Mouse (Mus musculus) limb, embryonic 13.5 days (tissue): Measurements from ENCODE around the gene Itfg2. TPM values are rescaled to one million over a fixed set of nuclear protein-coding genes. Genes with fewer than 3 reads are reported as not detected.
A peak's percentile ranks its signal among the peaks of the same experiment; 100 is the strongest.

Experiments
- ATAC-seq: fragments of 200-750 bp; cut with Nextera tagmentation; 2 replicates; pipeline ENCODE4 v1.8.0; 2017; ENCODE audit warnings: low read depth, moderate number of reproducible peaks, moderate TSS enrichment; ENCODE audit not compliant: low FRiP score
- H3K27ac ChIP-seq: fragments of 300-500 bp; sonication (generic); 2 replicates; pipeline ENCODE4 v1.5.1; 2015; ENCODE audit warnings: inconsistent platforms, mild to moderate bottlenecking, moderate library complexity
- H3K27me3 ChIP-seq: fragments of 300-500 bp; sonication (generic); 2 replicates; pipeline ENCODE4 v1.6.1; 2015; ENCODE audit warnings: mild to moderate bottlenecking, inconsistent platforms
- H3K36me3 ChIP-seq: fragments of 300-500 bp; sonication (generic); 2 replicates; pipeline ENCODE4 v1.6.1; 2015; ENCODE audit warnings: inconsistent platforms, mild to moderate bottlenecking, moderate library complexity
- H3K4me1 ChIP-seq: fragments of 300-500 bp; sonication (generic); 2 replicates; pipeline ENCODE4 v1.6.1; 2015; ENCODE audit warnings: inconsistent platforms
- H3K4me2 ChIP-seq: fragments of 300-500 bp; sonication (generic); replicated peaks from 2 replicates; pipeline ENCODE4 v1.6.1; 2015; ENCODE audit warnings: inconsistent platforms, mild to moderate bottlenecking, moderate library complexity
- H3K4me3 ChIP-seq: fragments of 300-500 bp; sonication (generic); 2 replicates; pipeline ENCODE4 v1.5.1; 2015; ENCODE audit warnings: moderate library complexity, mild to moderate bottlenecking, inconsistent platforms
- H3K9ac ChIP-seq: fragments of 300-500 bp; sonication (generic); 2 replicates; pipeline ENCODE4 v1.6.1; 2015; ENCODE audit warnings: mild to moderate bottlenecking, inconsistent platforms
- H3K9me3 ChIP-seq: fragments of 300-500 bp; sonication (generic); 2 replicates; pipeline ENCODE4 v1.6.1; 2016; ENCODE audit warnings: inconsistent platforms
- WGBS: fragments of 180-500 bp; shearing (Covaris S2); methylation state at CpG from one replicate; pipeline ENCODE4 v1.1.7; 2015; 5-methylcytosine and 5-hydroxymethylcytosine counted together
- polyA plus RNA-seq: library from polyadenylated mRNA; unstranded; fragments of >200 nt; fragmentation: Nextera tagmentation; extraction: Ambion mirVana; gene quantifications from 2 replicates; pipeline ENCODE4 v1.2.1, GENCODE M21; 2015

Gene Itfg2
- polyA plus RNA-seq, 1 experiment from 2014 or later: 41.1 TPM

DNA sequence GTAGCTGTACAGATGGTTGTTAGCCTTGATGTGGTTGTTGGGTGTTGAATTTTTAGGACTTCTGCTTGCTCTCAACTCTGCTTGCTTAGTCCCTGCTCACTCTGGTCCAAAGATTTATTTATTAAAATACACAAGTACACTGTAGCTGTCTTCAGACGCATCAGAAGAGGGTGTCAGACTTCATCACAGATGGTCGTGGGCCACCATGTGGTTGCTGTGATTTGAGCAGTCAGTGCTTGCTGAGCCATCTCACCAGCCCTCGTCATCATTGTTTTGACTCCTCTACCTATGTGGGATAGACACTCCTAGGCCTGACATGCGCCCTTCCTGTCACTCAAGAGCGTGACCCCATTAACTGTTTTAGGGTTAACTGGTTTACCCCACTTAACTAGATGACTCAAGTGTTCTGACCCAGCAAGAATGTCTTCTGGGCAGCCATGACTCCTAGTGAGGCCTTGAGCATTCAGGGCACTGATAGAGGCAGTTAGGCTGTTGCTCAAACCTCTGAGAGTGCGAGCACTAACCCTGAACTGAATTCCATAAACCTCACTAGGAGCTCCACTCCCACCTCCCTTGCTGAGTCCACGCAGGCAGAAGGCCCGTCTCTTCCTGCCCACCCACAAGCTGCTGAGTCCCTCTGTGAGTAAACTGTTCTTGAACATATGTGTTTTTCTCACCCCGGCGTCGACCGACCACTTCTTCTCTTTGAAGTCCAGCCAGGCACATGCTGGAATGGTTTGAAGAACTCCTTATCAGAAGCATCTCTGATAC, 31.3 kb upstream of the Itfg2 start:
- Histone ChIP-seq H3K36me3 (no peaks in the 10 kb centered on the region), H3K9me3 (0 out of 2 replicates have a peak, but pooled peaks cover 6% of the 10 kb centered on the region), H3K27me3 (no peaks in the 10 kb centered on the region), H3K4me2 (no peak overlapping the region), H3K4me3 (no peak overlapping the region), H3K27ac (no peak overlapping the region), H3K4me1 (peaks cover 6% of the 10 kb centered on the region; the same call in 1 of the 2 replicates), H3K9ac (no peak overlapping the region)
- no peak for ATAC-seq
- WGBS: 73% methylated on average over 12 of the region's 12 CpGs

- Histone ChIP-seq H3K27me3 (no peaks in the 10 kb centered on the region), H3K9me3 (no peaks in the 10 kb centered on the region), H3K4me1 (peaks cover 1% of the 10 kb centered on the region; the same call in 1 of the 2 replicates), H3K9ac (no peak overlapping the region), H3K27ac (no peak overlapping the region), H3K4me3 (no peak overlapping the region), H3K36me3 (no peaks in the 10 kb centered on the region), H3K4me2 (no peak overlapping the region)
- no peak for ATAC-seq
- 97% methylated on average over 5 of the region's 5 CpGs for WGBS
Observed at GRCm38 (mm10) chr6:128447063-128447462, 22.3 kb upstream of the Itfg2 start.

- 0 out of 2 replicates have a peak, but pooled peaks have one; percentile 52 for ATAC-seq
- Histone ChIP-seq H3K27me3 (no peaks in the 10 kb centered on the region), H3K4me3 (no peak overlapping the region), H3K4me2 (peak overlapping the region; percentile 27), H3K4me1 (no peaks in the 10 kb centered on the region), H3K9ac (no peak overlapping the region), H3K9me3 (no peaks in the 10 kb centered on the region), H3K27ac (no peak overlapping the region), H3K36me3 (no peaks in the 10 kb centered on the region)
- 13% methylated on average over 14 of the region's 14 CpGs for WGBS
Observed at GRCm38 (mm10) chr6:128445761-128446535, 21.2 kb upstream of the Itfg2 start.

DNA sequence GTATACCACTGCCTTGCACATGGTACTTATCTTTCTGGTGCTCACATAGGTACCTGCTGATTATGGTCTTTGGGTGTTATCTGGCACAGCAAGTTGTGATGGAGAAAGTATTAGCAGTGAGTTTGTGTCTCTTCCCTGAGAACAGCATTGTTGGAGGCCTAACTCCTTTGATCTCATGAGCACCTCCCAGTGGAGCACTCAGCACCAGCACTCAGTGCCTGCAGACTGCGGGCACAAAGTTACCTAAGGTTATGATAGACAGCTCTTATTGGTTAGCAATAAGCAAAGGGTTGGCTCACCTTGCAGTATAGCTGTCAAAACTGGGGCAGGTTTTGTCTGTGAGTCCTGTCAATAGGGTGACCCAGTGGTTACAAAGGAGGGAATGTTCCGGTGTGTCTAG, 15.5 kb upstream of the Itfg2 start:
- peaks cover 14% of the 10 kb centered on the region for H3K36me3 ChIP-seq
- no peak for ATAC-seq
- no peaks in the 10 kb centered on the region for H3K9me3 ChIP-seq
- H3K27me3 ChIP-seq: no peaks in the 10 kb centered on the region
- no peak overlapping the region for H3K4me2 ChIP-seq
- peaks cover 21% of the 10 kb centered on the region for H3K4me1 ChIP-seq
- no peak overlapping the region for H3K9ac ChIP-seq
- no peak overlapping the region for H3K4me3 ChIP-seq
- WGBS: 92% methylated on average over 2 of the region's 2 CpGs
- H3K27ac ChIP-seq: no peak overlapping the region

DNA sequence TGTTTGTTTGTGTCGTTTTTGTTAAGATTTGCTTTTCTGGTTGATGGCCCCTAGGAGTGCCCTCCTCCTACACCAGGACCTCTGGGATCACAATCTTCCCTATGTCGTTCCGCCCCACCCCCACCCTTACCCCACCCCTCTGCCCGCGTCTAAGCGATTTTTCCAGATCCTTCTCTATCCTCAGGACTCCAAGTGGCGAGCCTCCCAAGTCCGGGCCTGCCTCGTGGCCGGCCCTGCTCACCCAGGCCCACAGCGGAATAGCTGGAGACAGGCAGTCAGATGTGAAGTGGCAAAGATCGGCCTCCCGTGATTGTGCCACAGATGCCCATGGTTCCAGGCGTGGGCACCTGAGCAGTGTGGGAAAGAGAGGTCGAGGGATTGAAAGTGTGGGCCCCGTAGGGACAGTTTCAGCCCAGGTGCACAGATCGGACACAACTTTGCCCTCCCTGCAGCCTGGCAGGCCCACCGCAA, 14.2 kb upstream of the Itfg2 start:
- ATAC-seq: peak; percentile 73
- H3K36me3 ChIP-seq: peaks cover 27% of the 10 kb centered on the region
- no peaks in the 10 kb centered on the region for H3K9me3 ChIP-seq

DNA sequence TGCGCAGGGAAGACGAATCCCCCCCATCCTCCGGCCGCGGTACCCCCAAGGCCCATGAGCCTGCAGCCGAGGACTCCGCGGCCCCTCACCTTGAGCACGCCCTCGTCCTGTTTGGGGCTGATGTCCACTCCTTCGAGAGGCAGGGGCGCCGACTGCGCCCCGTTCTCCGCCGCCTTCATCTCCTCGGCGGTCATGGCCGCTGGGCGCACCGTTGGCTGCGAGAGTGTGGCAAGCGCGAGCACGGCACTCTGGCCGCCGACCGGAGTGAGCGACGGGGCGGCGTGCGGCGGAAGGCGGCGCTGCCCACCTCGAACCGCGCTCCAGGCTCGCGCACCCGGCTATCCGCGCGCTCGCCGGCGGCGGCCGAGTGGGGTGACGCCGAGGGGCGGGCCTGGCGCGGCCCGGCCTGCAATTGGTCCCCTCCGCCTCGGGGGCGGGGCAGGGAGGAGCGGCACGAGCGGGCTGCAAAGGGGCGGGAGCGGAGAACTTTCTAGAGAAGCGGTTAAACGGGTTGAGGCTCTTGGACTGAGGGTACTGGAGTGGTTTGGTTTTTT, 13.7 kb upstream of the Itfg2 start, which contains the start of gene Fkbp4:
Gene Fkbp4 (minus strand): TSS at position 361 of the 554 bp plus-strand sequence.
- Histone ChIP-seq H3K27ac (peak within 1 kb of the TSS; percentile 90), H3K9ac (peak within 1 kb of the TSS; percentile 96), H3K9me3 (no peaks in the 10 kb centered on the region), H3K4me1 (peaks cover 21% of the 10 kb centered on the region), H3K4me3 (peak within 1 kb of the TSS; percentile 97), H3K27me3 (no peaks in the 10 kb centered on the region), H3K4me2 (peak within 1 kb of the TSS; percentile 84), H3K36me3 (peaks cover 32% of the 10 kb centered on the region)
- whole genome bisulfite sequencing: under 1% methylated on average over 67 of the region's 67 CpGs
- peak; percentile 94 for ATAC-seq

More for the DNA sequence above, 14.2 kb upstream of the Itfg2 start:
- WGBS: 18% methylated on average over 18 of the region's 18 CpGs
- peak overlapping the region; percentile 97 for H3K4me3 ChIP-seq
- H3K27ac ChIP-seq: peak overlapping the region; percentile 82
- H3K27me3 ChIP-seq: no peaks in the 10 kb centered on the region
- peaks cover 21% of the 10 kb centered on the region for H3K4me1 ChIP-seq
- H3K4me2 ChIP-seq: peak overlapping the region; percentile 84
- peak overlapping the region; percentile 66 for H3K9ac ChIP-seq

DNA sequence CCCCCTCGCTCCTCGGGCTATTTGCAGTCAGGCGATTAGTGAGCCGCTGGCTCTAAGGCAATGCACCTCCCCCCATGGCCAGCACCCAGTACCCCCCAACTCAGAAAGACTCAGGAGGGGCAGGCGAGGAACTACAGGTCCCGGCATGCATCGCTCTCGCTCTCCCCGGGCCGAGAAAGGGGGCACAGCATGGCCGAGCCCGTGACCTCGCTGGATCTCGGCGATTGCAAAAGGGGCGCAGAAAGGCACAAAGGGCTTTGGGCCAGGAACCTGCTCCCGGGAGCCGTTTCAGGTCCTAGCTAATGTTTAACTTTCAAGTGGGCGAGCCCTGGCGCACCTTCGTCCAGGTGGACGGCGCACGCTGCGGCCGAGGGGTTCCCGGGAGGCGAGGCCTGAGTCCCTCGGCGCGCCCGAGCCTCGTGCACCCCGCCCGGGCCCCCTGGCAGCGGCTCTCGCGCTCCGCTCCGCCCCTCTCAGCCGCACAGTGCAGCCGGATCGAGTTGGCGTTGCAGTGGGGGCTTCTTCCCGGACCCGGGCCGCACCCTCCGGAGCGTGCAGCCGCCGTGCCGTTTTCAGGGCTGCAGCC, 13.1 kb upstream of the Itfg2 start:
- no peaks in the 10 kb centered on the region for H3K27me3 ChIP-seq
- H3K27ac ChIP-seq: peak overlapping the region; percentile 90
- H3K4me3 ChIP-seq: peak overlapping the region; percentile 97
- peaks cover 38% of the 10 kb centered on the region for H3K36me3 ChIP-seq
- H3K4me1 ChIP-seq: peaks cover 21% of the 10 kb centered on the region
- ATAC-seq: peak; percentile 65
- H3K4me2 ChIP-seq: peak overlapping the region; percentile 84
- no peaks in the 10 kb centered on the region for H3K9me3 ChIP-seq
- peak overlapping the region; percentile 96 for H3K9ac ChIP-seq
- under 1% methylated on average over 52 of the region's 52 CpGs for WGBS

GRCm38 (mm10) chr6:128437288-128437687, 12.6 kb upstream of the Itfg2 start:
- ATAC-seq: no peak
- 3% methylated on average over 10 of the region's 10 CpGs for WGBS
- H3K4me2 ChIP-seq: peak overlapping the region; percentile 84
- H3K27ac ChIP-seq: peak overlapping the region; percentile 90; the same call in 1 of the 2 replicates
- H3K4me1 ChIP-seq: peaks cover 21% of the 10 kb centered on the region
- no peaks in the 10 kb centered on the region for H3K9me3 ChIP-seq
- peak overlapping the region; percentile 96 for H3K9ac ChIP-seq
- H3K4me3 ChIP-seq: peak overlapping the region; percentile 97
- H3K36me3 ChIP-seq: peaks cover 44% of the 10 kb centered on the region
- H3K27me3 ChIP-seq: no peaks in the 10 kb centered on the region

DNA sequence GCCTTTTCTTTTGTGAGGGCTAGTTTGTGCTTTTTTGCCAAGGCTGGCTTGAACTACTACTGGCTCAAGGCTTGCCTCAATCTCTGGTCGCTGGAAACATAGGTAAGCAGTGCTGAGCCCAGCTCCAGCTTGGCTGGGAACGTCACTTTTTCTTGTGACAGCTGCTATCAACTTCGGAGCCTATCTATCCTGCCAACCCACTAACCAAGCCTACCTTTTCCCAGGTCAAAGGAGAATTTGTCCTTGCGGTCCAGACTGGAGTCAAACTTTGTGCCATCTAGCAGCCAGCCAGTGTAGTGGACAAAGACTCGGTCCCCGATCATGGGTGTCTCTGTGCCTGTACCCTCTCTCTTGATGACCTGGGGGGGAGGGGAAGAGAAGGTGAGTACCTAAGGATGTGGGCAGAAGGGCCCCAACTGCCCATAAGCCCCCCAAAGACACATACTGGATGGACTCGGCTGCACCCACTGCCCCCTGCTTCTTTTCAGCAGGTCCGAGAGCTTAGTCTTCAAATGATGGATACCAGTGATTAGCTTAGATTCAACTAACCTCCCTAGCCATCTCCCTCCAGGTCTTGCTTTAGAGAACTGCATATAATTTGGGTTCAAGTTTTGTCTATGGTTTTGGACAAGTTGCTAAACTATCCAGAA, 11.8 kb upstream of the Itfg2 start:
- Histone ChIP-seq H3K27me3 (no peaks in the 10 kb centered on the region), H3K4me1 (peaks cover 21% of the 10 kb centered on the region), H3K4me3 (peak overlapping the region; percentile 97), H3K4me2 (peak overlapping the region; percentile 84), H3K36me3 (peaks cover 52% of the 10 kb centered on the region), H3K9me3 (no peaks in the 10 kb centered on the region), H3K9ac (peak overlapping the region; percentile 96; the same call in 1 of the 2 replicates), H3K27ac (no peak overlapping the region)
- ATAC-seq: no peak
- WGBS: 91% methylated on average over 8 of the region's 8 CpGs

DNA sequence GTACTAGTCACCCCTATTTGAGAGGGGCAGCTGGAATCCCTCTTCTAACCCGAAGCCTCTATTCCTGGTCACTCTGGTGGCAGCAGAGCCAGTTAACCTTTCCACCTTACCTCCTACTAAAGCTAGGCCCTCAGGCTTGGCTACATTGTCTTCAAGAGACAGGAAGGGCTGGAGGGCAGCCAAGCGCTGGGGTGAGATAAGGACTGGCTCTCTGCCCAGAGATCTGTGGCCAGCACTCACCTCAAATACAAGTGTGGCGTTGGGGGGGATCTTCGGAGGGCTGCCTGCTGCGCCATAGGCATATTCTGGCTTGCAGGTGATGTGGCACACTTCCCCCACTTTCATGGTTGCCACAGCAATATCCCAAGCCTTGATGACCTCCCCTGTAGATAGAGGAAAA, 10.7 kb upstream of the Itfg2 start:
- no peaks in the 10 kb centered on the region for H3K9me3 ChIP-seq
- no peaks in the 10 kb centered on the region for H3K27me3 ChIP-seq
- no peak overlapping the region for H3K9ac ChIP-seq
- ATAC-seq: no peak
- no peak overlapping the region for H3K27ac ChIP-seq
- peaks cover 21% of the 10 kb centered on the region for H3K4me1 ChIP-seq
- H3K36me3 ChIP-seq: peaks cover 62% of the 10 kb centered on the region
- no peak overlapping the region for H3K4me3 ChIP-seq
- H3K4me2 ChIP-seq: no peak overlapping the region
- 86% methylated on average over 5 of the region's 5 CpGs for WGBS

GRCm38 (mm10) chr6:128433566-128433965, 8.8 kb upstream of the Itfg2 start:
- Histone ChIP-seq H3K4me1 (peaks cover 12% of the 10 kb centered on the region), H3K9me3 (no peaks in the 10 kb centered on the region), H3K27me3 (no peaks in the 10 kb centered on the region), H3K4me2 (no peak overlapping the region), H3K9ac (no peak overlapping the region), H3K4me3 (no peak overlapping the region), H3K36me3 (peaks cover 81% of the 10 kb centered on the region), H3K27ac (no peak overlapping the region)
- ATAC-seq: no peak
- 94% methylated on average over 13 of the region's 13 CpGs for WGBS
